Mouse (Mus musculus): Measurements from ENCODE around the gene Sumo2.
"Not testable (repeated sequence)": the region's sequence is repeated elsewhere in the genome, so short reads cannot be mapped to it uniquely, and the experiment has no call there.

Gene Sumo2

DNA sequence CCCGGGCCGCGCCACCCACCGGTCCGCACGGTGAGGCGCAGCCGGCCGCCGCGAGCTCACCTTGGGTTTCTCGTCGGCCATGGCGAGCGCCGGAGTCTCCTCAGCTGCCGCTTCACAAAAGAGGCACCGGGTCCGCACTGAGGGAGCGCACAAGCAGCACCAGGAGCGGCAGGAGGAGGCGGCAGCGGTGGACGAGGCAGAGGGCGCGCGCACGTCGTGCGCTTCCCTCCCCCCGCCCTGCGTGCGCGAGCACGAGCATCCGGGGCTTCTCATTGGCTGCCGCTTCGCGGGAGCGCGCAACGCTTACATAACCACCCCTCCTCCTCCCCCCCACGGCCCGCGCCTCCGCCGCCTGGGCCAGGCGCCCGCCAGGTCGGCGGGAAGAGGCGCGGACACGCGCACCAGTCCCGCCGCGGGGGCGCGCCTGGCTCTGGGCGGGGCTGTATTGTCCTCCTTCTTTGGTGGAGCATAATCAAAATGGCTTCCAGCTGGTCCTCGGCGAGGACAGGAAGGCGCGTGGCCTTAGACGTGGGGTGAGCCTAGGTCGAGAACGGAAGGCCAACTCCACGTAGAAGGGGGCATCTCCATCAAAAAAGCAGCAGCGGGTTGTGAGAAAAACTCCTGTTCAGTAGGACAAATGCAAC lies at the start of gene Sumo2:
Sumo2 (minus strand) TSS at position 239 of the 644 bp plus-strand sequence.
- DNase-seq (ENCODE audit: low spot score): peak; percentile 98

DNA sequence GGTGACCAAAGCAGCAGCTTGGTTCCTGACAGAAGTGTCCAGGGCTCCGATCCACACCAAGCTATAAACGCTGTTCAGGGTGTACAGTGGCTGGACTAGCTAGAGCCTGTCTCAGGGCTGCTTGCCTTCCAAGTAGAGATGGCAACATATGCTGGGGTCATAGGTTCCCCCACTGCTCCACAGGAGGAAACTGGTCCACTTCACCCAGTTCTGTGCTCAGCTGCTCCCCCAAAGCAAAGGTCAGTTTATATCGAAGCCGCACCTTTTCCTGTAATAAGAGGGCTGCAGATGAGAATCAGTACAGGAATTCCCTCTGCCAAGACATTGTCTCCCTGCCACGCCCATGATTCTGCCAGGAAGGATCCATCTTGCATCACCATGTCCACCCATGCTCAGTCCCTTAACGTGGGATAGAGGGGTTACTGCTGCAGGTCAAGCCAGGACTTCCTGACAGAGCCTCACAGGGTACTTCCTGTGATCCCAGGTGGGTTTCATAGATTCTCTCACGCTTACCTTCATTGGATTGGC lies 49.6 kb upstream of the Sumo2 start:
- no peak for DNase-seq (ENCODE audit: low spot score)

DNA sequence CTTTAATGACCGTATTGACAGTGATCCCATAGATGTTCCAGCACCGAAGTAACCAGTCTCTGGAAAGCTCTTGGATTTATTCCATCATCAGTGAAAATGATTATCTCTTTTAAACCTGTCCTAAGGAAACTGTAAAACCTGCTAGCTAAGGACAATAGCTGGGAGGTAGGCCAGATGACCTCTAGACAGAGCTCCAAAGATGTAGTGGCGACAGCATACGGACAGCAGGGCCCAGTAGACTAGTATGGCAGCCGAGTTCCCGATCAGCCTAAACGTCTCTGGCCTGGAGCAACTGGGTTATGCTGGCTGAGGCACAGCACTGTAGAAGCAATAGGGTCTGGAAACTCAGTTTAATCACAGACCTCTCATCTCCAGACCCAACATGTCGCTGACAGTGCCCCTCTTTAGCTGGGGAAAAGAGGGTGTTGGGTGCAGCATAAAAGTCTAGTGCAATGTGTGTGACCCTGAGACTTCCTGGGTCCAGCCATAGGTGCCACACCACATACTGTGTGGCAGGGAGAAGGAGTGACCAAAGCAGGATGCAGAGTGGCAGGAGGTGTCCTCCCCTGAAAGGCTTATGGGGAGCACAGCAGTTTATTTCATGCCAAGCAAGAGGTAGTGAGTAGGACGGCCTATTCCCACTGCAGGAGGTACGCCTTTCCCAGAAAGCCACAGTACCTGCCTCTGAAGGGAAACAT lies 48.4 kb upstream of the Sumo2 start:
- DNase-seq (ENCODE audit: low spot score): no peak

DNA sequence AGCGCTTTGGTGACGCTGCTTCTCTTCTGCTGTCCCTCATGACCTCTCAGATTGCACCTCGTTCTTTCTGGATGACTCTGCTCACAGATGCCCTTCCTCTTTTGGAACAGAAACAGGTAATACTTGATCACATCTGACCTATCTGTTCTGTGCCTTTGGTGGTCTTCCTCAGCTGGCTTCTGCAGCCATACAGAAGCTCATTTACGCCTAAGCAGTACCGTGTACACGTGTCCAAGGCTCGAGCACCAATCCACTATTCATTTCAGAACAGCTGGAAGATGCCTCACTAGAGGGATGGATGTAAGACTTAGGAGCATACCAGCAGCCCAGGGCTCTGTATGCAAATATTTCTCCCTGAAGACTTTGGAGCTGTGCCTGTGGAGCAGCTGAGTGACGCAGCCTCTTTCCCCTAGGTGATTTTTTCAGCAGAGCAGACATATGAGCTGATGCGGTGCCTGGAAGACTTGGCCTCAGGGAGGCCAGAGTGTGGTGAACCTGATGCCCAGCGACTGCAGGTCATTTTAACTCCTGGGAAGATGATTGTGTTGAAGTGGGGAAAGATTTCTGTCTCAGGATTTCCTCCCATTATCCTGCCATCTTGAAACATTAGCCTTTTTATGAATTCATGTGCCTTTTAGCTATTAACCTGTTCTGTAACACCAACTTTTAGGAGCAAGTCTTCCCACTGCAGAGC lies 47.0 kb upstream of the Sumo2 start:
- DNase-seq (ENCODE audit: low spot score): no peak

DNA sequence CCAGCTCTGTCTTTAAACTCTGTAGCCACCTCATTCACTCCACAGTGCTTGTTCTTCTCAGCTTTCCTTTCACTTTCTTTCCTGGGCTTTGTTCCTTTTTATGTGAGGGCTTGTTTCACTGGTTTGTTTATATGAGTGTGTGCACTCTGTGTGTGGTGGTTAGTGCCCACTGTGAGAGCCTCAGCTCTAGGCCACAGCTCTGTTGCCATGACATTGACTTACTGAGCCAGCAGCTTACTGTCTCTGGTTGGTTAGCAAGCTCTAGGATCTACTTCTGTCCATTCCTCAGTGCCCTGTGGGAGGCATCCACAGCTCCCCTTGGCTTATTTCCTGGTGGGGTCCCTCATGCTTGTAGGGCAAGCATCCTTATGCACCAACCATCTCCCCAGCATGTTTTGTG lies 43.0 kb upstream of the Sumo2 start:
- DNase-seq (ENCODE audit: low spot score): no peak

DNA sequence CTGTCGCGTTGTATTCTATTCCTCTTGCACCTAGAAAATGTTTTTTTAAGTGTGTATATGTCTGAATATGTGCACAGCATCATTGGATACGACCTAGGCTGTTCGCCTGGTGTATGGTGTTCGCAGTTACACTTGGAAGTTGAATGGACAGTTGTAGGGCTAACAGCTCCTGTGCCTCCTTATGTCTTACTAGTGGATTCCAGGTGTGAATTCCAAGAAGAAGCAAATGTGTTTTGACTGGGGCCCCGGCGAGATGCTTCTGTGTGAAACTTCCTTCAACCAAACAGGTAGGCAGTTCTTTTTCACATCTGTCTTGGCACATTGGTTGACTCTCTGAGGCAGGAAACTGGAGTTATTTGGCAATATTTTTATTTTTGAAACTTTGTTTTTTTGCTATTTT lies 28.9 kb upstream of the Sumo2 start:
- DNase-seq (ENCODE audit: low spot score): peak; percentile 16

DNA sequence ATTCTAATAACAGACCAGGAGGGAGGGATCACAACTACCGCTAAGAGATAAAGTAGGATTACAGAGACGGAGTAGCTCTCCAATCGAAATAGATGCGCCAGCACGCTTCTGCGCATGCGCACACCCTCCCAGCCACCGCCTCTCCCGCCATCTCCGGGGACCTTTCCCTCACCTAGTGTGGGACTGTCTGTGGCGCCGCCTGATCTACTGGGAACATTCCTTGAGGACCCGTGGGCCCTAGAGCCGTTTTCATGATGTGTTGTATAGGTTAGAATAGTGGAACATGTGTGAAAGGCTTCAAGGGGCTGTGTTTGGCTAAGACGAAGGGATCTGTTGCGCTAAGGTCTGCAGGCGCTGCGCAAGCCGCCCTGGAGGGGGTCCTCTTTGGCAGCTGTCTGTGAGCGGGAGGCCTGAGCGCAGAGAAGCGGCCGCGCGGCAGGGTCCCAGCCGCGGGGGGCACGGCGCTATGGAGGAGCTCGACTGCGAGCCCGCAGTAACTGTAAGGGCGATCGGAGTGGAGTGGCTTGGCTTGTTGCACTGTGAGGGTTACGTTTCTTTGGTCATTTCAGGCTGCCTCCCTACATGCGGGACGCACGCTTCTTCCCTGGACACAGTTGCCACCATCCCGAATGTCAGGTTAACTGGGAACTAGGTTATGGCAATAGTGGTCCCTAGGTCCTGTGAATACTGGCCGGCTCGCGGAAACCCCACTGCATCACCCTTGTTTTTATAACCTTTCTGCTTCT lies 28.2 kb upstream of the Sumo2 start, which contains the start of gene Nup85:
Nup85 (plus strand) TSS at position 371 of the 746 bp plus-strand sequence.
- peak; percentile 98 for DNase-seq (ENCODE audit: low spot score)

DNA sequence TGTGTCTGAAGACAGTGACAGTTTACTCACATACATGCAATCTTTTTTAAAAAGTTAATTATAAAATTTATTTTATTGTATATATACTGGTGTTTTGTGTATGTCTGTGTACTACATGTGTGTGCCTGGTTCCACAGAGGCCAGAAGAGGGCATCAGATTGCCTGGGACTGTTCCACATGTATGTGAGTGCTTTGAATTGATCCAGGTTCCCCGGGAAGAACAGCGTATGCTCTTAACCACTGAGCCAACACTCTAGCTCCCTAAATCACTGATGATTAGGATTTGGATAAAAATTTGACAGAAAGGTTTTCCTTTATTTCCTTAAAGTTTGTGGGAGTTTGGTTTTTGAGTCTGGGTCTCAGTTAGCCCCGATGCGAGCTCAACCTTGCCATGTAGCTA lies 27.3 kb upstream of the Sumo2 start:
- peak; percentile 40 for DNase-seq (ENCODE audit: low spot score)

DNA sequence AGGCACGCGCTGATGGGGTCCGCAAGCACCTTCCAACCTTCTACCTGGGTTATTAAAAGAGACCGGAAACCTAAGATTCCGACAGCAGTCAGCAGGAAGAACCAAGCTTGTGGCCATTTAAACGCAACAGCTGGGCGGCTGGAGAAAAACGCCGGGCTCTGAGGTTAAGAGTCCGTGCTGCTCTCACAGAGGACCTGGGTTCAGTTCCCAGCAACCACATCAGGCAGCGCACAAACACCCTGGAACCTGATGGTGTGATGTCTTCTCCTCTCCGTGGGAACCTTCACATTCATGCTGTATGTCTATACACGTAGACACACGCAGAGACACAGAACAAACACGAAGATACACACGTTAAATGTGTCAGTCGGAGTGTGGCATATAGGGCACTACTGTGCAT lies 19.6 kb upstream of the Sumo2 start:
- DNase-seq (ENCODE audit: low spot score): no peak

DNA sequence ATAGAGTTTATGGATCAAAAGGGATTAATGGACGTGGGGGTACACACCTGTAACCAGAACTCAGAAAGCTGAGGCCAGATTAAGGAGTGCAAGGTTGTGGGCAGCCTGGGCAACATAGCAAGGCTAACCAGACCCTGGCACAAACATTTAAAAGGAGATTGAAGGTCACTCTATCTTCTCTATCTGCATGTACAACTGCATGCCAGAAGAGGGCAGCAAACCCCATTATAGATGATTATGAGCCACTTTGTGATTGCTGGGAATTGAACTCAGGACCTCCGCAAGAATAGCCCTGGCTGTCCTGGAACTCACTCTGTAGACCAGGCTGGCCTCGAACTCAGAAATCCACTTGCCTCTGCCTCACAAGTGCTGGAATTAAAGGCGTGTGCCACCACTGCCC lies 16.7 kb upstream of the Sumo2 start:
- DNase-seq (ENCODE audit: low spot score): peak; percentile 31

DNA sequence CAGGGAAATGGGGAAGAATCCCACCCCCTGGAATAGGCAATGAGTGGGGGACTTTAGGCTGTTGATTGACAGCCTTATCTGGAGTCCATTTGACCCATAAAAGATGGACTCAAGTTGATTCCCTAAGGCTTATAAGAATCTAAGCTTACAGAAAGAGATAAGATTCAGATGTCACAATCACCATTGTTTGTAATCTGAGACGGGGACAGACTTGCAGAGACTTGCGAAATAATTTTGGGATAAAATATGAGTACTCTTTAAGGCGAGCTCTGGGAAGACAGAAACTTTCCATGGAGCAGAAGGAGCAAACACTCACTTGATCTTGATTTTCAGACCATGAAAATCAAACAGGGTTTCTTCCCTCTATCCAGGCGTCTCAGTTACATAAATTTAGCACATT lies 7.5 kb upstream of the Sumo2 start:
- DNase-seq (ENCODE audit: low spot score): no peak

DNA sequence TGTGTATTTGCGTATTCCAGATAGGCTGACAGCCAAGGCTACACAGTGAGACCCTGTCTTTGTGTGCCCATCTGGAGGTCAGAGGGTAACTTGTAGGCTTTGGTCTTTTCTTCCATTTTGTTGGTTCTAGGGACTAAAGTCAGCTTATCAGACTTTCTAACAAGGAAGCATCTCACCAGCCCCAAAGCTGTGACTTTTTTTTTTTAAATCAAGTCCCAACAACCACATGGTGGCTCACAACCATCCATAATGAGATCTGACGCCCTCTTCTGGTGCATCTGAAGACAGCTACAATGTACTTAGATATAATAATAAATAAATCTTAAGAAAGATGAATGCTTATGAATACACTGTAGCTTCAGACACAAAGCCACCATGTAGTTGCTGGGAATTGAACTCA lies 2.0 kb upstream of the Sumo2 start:
- DNase-seq (ENCODE audit: low spot score): no peak

DNA sequence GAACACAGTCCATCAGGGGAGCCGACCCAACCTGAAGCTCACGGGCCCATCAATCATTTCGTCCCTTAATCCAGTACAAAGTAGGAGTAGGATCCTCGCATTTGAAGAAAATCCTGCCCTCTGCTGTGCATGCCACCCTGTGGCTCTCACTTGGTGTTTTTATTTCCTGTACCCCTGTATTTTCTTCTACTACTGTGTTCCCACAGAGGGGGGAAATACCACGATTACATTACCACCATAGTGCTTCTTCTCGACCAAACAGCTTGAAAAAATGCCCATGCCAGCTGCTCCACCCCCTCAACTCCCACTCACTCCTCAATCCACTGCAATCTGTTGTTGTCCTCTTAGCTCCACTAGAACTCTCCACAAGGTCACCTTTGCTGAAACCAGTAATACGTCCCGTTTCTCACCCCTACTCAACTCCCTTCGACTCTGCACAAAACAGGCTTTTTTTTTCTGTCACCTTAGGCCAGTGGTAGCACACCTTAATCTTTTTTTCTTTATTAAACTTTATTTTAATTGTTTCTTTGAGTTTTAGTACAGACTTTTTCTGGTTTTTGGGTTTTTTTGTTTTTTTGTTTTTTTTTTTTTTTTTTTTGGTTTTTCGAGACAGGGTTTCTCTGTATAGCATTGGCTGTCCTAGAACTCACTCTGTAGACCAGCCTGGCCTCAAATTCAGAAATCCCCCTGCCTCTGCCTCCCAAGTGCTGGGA lies 936 bp upstream of the Sumo2 start:
- no peak for DNase-seq (ENCODE audit: low spot score)

DNA sequence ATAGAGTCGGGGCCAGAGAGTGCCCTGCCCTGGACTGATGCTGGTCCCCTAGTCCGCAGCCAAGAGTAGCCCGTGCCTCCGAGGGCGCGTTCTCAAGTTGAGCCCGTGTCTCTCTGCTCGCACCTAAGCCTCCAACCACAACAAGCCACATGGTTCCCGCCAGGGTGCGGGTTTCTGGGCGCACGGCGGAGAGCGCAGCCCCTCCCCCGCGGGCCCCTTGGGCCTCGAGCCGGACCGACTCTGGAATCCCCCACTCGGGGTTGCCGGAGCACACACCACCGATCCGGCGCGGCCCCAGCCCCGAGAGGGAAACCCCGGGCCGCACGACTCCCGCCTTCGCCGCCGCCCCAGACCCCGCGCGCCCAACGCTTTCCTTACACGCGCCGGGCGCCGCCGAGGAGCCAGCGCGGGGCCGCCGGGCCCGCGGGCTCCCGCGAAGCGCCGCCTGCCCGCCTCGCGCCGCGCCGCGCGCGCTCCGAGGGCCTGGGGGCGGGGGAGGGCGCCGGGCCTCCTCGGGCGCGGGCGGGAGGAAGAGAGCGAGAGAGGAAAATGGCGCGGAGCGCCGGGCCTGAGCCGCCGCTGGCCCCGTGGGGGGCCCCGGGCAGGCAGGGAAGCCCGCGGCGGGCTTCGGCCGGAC lies 557 bp downstream of the Sumo2 start:
- DNase-seq (ENCODE audit: low spot score): peak; percentile 41

DNA sequence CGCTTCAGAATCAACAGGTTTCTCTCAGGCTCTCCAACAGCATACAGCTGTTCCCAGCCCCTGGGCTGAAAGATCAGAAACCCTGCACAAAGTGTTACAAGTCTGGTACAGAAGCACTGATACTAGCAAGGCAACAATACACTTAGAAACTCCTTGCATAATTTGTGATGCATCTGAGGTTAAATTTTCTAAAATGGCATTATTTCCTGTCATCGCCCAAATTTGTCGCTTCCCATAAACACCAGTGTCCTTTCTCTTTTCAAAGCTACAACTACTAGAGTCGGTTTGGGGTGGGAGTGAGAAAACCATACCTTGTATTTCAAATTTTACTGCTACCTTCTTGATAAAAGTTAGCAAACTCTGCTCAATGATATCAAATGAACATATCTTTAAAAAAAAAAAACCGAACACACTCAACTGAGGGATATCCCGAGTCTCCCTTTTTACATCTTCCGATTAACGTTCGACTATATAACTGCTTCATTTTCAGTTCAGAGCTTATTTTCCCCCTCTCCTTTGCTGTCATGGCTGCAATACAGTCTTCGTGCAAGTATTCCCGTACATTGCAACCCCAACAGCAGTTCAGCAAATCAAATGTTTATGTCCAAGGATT lies 1.2 kb downstream of the Sumo2 start:
- DNase-seq (ENCODE audit: low spot score): peak; percentile 27

DNA sequence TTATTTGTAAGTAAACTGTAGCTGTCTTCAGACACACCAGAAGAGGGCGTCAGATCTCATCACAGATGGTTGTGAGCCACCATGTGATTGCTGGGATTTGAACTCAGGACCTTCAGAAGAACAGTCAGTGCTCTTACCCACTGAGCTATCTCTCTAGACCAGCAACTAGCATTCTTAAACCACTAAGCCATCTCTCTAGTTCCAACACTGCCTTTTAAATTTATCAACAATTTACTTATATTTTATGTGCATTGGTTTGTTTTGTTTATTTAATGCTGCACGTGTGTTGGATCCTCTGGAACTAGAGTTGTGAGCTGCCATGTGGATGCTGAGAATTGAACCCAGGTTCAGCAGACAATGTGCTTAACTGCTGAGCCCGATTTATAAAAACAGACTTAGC lies 9.6 kb downstream of the Sumo2 start:
- not testable (repeated sequence) for DNase-seq (ENCODE audit: low spot score)

DNA sequence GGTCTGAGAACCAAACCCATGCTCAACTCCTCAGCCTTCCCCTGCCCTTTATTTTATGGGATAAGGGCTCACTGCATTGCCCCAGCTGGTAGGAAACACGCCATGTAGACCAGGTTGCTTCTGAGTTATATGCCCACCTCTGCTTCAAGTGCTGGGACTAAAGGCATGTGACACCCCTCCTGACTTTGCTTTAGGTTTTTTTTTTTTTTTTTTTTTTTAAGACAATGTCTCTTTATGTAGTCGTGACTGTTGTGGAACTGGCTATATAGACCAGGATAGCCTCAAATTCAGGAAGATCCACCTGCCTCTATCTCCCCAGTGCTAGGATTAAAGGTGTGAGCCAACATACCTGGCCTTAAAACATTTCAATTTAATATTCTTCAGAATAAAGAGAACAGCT lies 13.4 kb downstream of the Sumo2 start:
- no peak for DNase-seq (ENCODE audit: low spot score)

DNA sequence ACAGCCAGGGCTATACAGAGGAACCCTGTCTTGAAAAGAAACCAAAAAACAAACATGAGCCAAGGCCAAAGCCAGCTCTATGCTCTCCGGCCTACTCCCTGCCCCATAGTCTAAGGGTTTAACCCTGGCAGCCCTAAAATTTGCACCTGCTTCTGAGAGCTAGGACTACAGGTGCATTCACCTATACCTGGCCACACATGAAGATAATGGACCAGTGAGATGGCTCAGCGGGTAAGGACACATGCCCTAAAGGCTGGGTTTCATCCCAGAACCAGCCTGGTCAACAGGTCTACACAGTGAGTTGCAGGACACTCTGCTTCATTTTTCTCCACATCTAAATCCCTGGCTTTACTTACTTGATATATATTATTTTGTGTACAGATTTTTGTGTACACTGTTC lies 13.8 kb downstream of the Sumo2 start:
- DNase-seq (ENCODE audit: low spot score): no peak

DNA sequence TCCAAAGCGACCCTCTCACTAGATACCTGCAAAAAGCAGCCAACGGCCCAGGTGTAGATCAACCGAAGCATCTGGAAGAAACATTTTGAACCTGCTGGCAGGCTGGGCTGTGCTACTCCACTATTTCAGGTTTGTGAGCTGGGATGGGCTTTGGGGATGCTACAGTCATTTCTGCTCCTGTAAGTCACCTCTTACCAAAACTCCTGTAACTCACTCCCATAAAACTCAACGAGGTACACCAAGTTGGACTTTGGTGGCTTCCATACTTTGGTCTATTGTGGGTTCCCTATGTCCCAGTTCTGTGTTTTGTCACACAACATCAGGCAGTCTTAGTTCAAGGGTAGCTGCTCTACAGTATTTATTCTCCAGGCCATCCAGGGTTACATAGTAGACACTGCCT lies 15.0 kb downstream of the Sumo2 start:
- DNase-seq (ENCODE audit: low spot score): no peak

DNA sequence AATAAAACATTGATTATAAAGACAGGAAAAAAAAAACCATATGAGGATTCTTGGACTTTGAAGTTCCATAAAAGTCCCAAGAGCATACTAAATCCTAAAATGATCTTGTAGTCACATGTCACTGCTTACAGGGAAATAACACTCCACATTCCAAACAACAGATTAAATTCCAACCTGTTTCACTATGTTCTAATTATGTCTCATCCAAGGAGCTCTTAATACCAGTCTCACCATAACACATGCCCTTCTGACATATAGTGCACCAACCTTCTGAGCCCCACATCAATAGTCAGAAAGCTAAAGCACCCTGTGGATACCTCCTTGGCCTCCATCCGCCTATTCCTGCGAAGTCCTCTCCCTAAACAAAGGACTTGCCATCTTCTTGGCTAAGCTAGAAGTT lies 15.9 kb downstream of the Sumo2 start:
- DNase-seq (ENCODE audit: low spot score): no peak

DNA sequence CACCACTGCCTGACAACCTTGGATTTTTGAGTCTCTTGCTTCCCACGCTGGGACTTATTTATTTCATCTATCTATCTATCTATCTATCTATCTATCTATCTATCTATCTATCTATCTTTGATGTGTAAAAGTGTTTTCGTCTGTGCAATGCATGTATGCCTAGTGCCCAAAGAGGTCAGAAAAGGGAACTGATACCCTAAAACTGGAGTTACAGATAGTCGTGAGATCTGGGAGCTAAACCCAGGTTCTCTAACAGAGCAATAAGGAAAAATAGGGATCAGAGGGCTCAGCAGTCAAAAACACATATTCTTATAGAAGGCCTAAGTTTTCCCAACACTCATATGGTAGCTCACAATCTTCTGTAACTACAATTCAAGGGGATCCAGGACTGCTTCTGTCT lies 16.5 kb downstream of the Sumo2 start:
- no peak for DNase-seq (ENCODE audit: low spot score)
